Mouse (Mus musculus): ENCODE measurements around the gene Gm6465. TPM values are rescaled to one million over a fixed set of nuclear protein-coding genes. Genes with fewer than 3 reads are reported as not detected.
"Not testable (repeated sequence)": the region's sequence is repeated elsewhere in the genome, so short reads cannot be mapped to it uniquely, and the experiment has no call there.

Gene Gm6465
- total RNA-seq (2014; rRNA removed): not detected in 2 replicates
- polyA plus RNA-seq (2015; fragmentation: Nextera tagmentation; extraction: Ambion mirVana): not detected in 2 replicates

DNA sequence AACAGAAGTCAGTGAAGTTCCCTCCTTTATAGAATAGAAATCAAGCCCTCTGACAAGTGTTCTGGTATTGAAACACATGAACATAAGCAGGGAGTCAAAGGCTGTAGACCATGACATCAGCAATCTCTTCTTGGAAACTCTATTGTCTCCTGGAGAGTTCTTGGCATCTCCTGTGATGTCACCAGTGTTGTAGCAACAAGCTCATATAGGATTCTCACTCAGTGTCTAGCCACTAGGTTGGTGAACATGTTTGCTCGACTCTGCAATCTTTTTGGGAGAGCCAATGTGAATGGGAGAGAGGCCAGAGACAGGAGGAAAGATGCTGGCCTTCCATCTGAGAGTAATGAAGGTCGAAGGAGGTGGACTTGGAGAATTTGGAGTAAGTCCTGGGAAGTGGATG is at the start of gene Gm6465:
Gm6465 (plus strand) TSS at position 301 of the 400 bp plus-strand sequence.
- not testable (repeated sequence) for H3K9me3 ChIP-seq (ENCODE audit: low read length); H3K9ac ChIP-seq (replicated peaks; ENCODE audit: low read length, poor library complexity, severe bottlenecking); ATAC-seq (ENCODE audit: low FRiP score); H3K4me1 ChIP-seq (ENCODE audit: insufficient read depth, low read length); H3K36me3 ChIP-seq (ENCODE audit: insufficient read depth, low read length); H3K4me3 ChIP-seq (ENCODE audit: low read depth, low read length); DNase-seq (ENCODE audit: low spot score); H3K27me3 ChIP-seq (ENCODE audit: insufficient read depth, low read length); H3K27ac ChIP-seq (ENCODE audit: low read depth, low read length); H3K4me2 ChIP-seq (ENCODE audit: low read depth, low read length, poor library complexity, severe bottlenecking)
- WGBS: 58% methylated on average over 2 of the region's 2 CpGs

DNA sequence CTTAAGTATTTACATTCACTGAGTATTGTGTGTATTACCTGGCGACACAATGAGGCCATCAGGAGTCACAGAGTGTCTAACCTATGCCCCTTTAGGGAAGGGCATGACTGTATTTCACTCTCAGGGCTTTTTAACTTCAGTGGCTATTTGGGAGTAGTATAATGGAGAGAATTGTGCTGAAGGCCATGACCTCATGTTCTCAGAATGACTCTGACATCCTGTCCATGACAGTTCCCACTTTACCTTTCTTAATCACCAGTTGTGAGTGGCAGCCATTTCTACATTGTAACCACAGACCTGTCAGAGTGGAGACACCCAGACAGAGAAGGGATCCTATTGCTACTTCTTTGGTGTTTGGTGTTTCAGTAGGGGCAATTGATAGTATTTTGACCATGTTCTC is 485 bp downstream of the Gm6465 start:
- H3K4me1 ChIP-seq (ENCODE audit: insufficient read depth, low read length); DNase-seq (ENCODE audit: low spot score); H3K4me3 ChIP-seq (ENCODE audit: low read depth, low read length); H3K36me3 ChIP-seq (ENCODE audit: insufficient read depth, low read length); ATAC-seq (ENCODE audit: low FRiP score); H3K4me2 ChIP-seq (ENCODE audit: low read depth, low read length, poor library complexity, severe bottlenecking); H3K27me3 ChIP-seq (ENCODE audit: insufficient read depth, low read length); H3K9me3 ChIP-seq (ENCODE audit: low read length); H3K9ac ChIP-seq (replicated peaks; ENCODE audit: low read length, poor library complexity, severe bottlenecking); H3K27ac ChIP-seq (ENCODE audit: low read depth, low read length): not testable (repeated sequence)
- 79% methylated on average over 1 of the region's 1 CpGs for WGBS

DNA sequence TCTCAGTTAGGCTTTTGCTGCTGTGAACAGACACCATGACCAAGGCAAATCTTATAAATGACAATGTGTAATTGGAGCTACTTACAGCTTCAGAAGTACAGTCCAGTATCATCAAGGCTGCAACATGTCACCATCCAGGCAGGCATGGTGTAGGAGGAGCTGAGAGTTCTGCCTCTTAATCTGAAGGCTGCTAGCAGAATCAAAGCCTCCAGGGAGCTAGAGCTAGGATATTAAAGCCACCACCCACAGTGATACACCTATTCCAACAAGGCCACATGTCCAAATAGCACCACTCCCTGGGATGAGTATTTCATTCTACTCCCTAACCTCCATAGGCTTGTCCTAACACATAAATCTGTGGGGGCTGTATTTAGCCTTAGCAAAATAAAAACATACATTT is 12.6 kb downstream of the Gm6465 start:
- not testable (repeated sequence) for H3K9me3 ChIP-seq (ENCODE audit: low read length); H3K27ac ChIP-seq (ENCODE audit: low read depth, low read length); H3K4me1 ChIP-seq (ENCODE audit: insufficient read depth, low read length); DNase-seq (ENCODE audit: low spot score); H3K27me3 ChIP-seq (ENCODE audit: insufficient read depth, low read length); H3K4me3 ChIP-seq (ENCODE audit: low read depth, low read length); H3K36me3 ChIP-seq (ENCODE audit: insufficient read depth, low read length); H3K9ac ChIP-seq (replicated peaks; ENCODE audit: low read length, poor library complexity, severe bottlenecking); ATAC-seq (ENCODE audit: low FRiP score); H3K4me2 ChIP-seq (ENCODE audit: low read depth, low read length, poor library complexity, severe bottlenecking)

Other genes with a start within 250 kb of the Gm6465 start
- not detected in 2 replicates for gene Gm8922, start 163.6 kb upstream of the Gm6465 start, total RNA-seq (2014; rRNA removed)
- not detected in 2 replicates for gene Gm8922, start 163.6 kb upstream of the Gm6465 start, polyA plus RNA-seq (2015; fragmentation: Nextera tagmentation; extraction: Ambion mirVana)
- not detected in 2 replicates for gene Gm8926, start 75.0 kb upstream of the Gm6465 start, total RNA-seq (2014; rRNA removed)
- gene Gm8926, start 75.0 kb upstream of the Gm6465 start, polyA plus RNA-seq (2015; fragmentation: Nextera tagmentation; extraction: Ambion mirVana): not detected in 2 replicates
- gene 4933402N22Rik, start 72.5 kb downstream of the Gm6465 start, total RNA-seq (2014; rRNA removed): not detected in 2 replicates
- gene 4933402N22Rik, start 72.5 kb downstream of the Gm6465 start, polyA plus RNA-seq (2015; fragmentation: Nextera tagmentation; extraction: Ambion mirVana): not detected in 2 replicates